Mouse (Mus musculus): Measurements from ENCODE around the gene Atg16l1. TPM values are rescaled to one million over a fixed set of nuclear protein-coding genes. Genes with fewer than 3 reads are reported as not detected.

Atg16l1 gene
- total and polyA plus RNA-seq, 2 experiments from 2014 or later: 49.1 to 98.7 TPM

GRCm38 (mm10) chr1:87811391-87811790 is 55.7 kb downstream of the Atg16l1 start:
- Histone ChIP-seq H3K9ac (no peak overlapping the region), H3K4me1 (ENCODE audit: insufficient read depth) (0 out of 2 replicates have a peak, but pooled peaks cover 7% of the 10 kb centered on the region), H3K27ac (ENCODE audit: low read depth, low read length) (no peak overlapping the region), H3K36me3 (ENCODE audit: insufficient read depth) (no peaks in the 10 kb centered on the region), H3K27me3 (ENCODE audit: insufficient read depth, low read length) (no peaks in the 10 kb centered on the region), H3K4me2 (ENCODE audit: low read depth) (no peak overlapping the region), H3K9me3 (ENCODE audit: low read length) (no peaks in the 10 kb centered on the region), H3K4me3 (ENCODE audit: low read depth, low read length) (no peak overlapping the region)
- DNase-seq: no peak
- no peak for ATAC-seq
- 81% methylated on average over 7 of the region's 7 CpGs for WGBS
- no peak for TF ChIP-seq CTCF (IDR thresholded peaks at IDR 0.05; ENCODE audit: low read depth)

GRCm38 (mm10) chr1:87812061-87812460 is 56.4 kb downstream of the Atg16l1 start:
- ATAC-seq (no peak), DNase-seq (no peak)
- Histone ChIP-seq H3K27ac (ENCODE audit: low read depth, low read length) (no peak overlapping the region), H3K4me1 (ENCODE audit: insufficient read depth) (0 out of 2 replicates have a peak, but pooled peaks cover 7% of the 10 kb centered on the region), H3K4me2 (ENCODE audit: low read depth) (no peak overlapping the region), H3K27me3 (ENCODE audit: insufficient read depth, low read length) (no peaks in the 10 kb centered on the region), H3K36me3 (ENCODE audit: insufficient read depth) (no peaks in the 10 kb centered on the region), H3K9ac (no peak overlapping the region), H3K9me3 (ENCODE audit: low read length) (no peaks in the 10 kb centered on the region), H3K4me3 (ENCODE audit: low read depth, low read length) (no peak overlapping the region)
- no peak for TF ChIP-seq CTCF (IDR thresholded peaks at IDR 0.05; ENCODE audit: low read depth)
- WGBS: 86% methylated on average over 10 of the region's 10 CpGs

- Histone ChIP-seq H3K4me2 (ENCODE audit: low read depth) (no peak overlapping the region), H3K4me1 (ENCODE audit: insufficient read depth) (0 out of 2 replicates have a peak, but pooled peaks cover 7% of the 10 kb centered on the region), H3K9me3 (ENCODE audit: low read length) (no peaks in the 10 kb centered on the region), H3K27me3 (ENCODE audit: insufficient read depth, low read length) (no peaks in the 10 kb centered on the region), H3K27ac (ENCODE audit: low read depth, low read length) (peak overlapping the region; percentile 46; the same call in 1 of the 2 replicates), H3K4me3 (ENCODE audit: low read depth, low read length) (no peak overlapping the region), H3K36me3 (ENCODE audit: insufficient read depth) (no peaks in the 10 kb centered on the region), H3K9ac (no peak overlapping the region)
- ATAC-seq (peak; percentile 54), DNase-seq (peak; percentile 49)
- TF ChIP-seq CTCF (IDR thresholded peaks at IDR 0.05; ENCODE audit: low read depth): no peak
- 51% methylated on average over 6 of the region's 6 CpGs for WGBS
These were observed 57.5 kb downstream of the Atg16l1 start for GRCm38 (mm10) chr1:87813155-87813554.

- ATAC-seq (peak; percentile 52; the same call in 1 of the 2 replicates), DNase-seq (peak; percentile 27)
- Histone ChIP-seq H3K27me3 (ENCODE audit: insufficient read depth, low read length) (no peaks in the 10 kb centered on the region), H3K9ac (no peak overlapping the region), H3K4me1 (ENCODE audit: insufficient read depth) (0 out of 2 replicates have a peak, but pooled peaks cover 7% of the 10 kb centered on the region), H3K4me2 (ENCODE audit: low read depth) (no peak overlapping the region), H3K36me3 (ENCODE audit: insufficient read depth) (no peaks in the 10 kb centered on the region), H3K27ac (ENCODE audit: low read depth, low read length) (peak overlapping the region; percentile 46; the same call in 1 of the 2 replicates), H3K4me3 (ENCODE audit: low read depth, low read length) (no peak overlapping the region), H3K9me3 (ENCODE audit: low read length) (no peaks in the 10 kb centered on the region)
- 66% methylated on average over 7 of the region's 7 CpGs for WGBS
- no peak for TF ChIP-seq CTCF (IDR thresholded peaks at IDR 0.05; ENCODE audit: low read depth)
These were observed 58.0 kb downstream of the Atg16l1 start for GRCm38 (mm10) chr1:87813681-87814080.

GRCm38 (mm10) chr1:87824420-87824995 is 68.8 kb downstream of the Atg16l1 start:
- WGBS: 91% methylated on average over 10 of the region's 10 CpGs
- H3K4me2 ChIP-seq (ENCODE audit: low read depth): no peak overlapping the region
- H3K36me3 ChIP-seq (ENCODE audit: insufficient read depth): no peaks in the 10 kb centered on the region
- H3K4me3 ChIP-seq (ENCODE audit: low read depth, low read length): no peak overlapping the region
- H3K27me3 ChIP-seq (ENCODE audit: insufficient read depth, low read length): no peaks in the 10 kb centered on the region
- DNase-seq: no peak
- H3K9me3 ChIP-seq (ENCODE audit: low read length): no peaks in the 10 kb centered on the region
- no peak overlapping the region for H3K27ac ChIP-seq (ENCODE audit: low read depth, low read length)
- no peak for TF ChIP-seq CTCF (IDR thresholded peaks at IDR 0.05; ENCODE audit: low read depth)
- no peak for ATAC-seq
- no peak overlapping the region for H3K9ac ChIP-seq
- H3K4me1 ChIP-seq (ENCODE audit: insufficient read depth): no peaks in the 10 kb centered on the region

- no peaks in the 10 kb centered on the region for H3K36me3 ChIP-seq (ENCODE audit: insufficient read depth)
- H3K27ac ChIP-seq (ENCODE audit: low read depth, low read length): no peak overlapping the region
- H3K9me3 ChIP-seq (ENCODE audit: low read length): no peaks in the 10 kb centered on the region
- no peak overlapping the region for H3K4me3 ChIP-seq (ENCODE audit: low read depth, low read length)
- H3K27me3 ChIP-seq (ENCODE audit: insufficient read depth, low read length): no peaks in the 10 kb centered on the region
- H3K9ac ChIP-seq: no peak overlapping the region
- no peak for TF ChIP-seq CTCF (IDR thresholded peaks at IDR 0.05; ENCODE audit: low read depth)
- no peak overlapping the region for H3K4me2 ChIP-seq (ENCODE audit: low read depth)
- 83% methylated on average over 5 of the region's 5 CpGs for WGBS
- DNase-seq (no peak), ATAC-seq (no peak)
- no peaks in the 10 kb centered on the region for H3K4me1 ChIP-seq (ENCODE audit: insufficient read depth)
These were observed 69.6 kb downstream of the Atg16l1 start for GRCm38 (mm10) chr1:87825281-87825680.

GRCm38 (mm10) chr1:87825991-87826390 is 70.3 kb downstream of the Atg16l1 start:
- H3K27me3 ChIP-seq (ENCODE audit: insufficient read depth, low read length): no peaks in the 10 kb centered on the region
- no peaks in the 10 kb centered on the region for H3K9me3 ChIP-seq (ENCODE audit: low read length)
- no peak overlapping the region for H3K27ac ChIP-seq (ENCODE audit: low read depth, low read length)
- TF ChIP-seq CTCF (IDR thresholded peaks at IDR 0.05; ENCODE audit: low read depth): no peak
- H3K4me2 ChIP-seq (ENCODE audit: low read depth): no peak overlapping the region
- H3K4me1 ChIP-seq (ENCODE audit: insufficient read depth): no peaks in the 10 kb centered on the region
- no peak for DNase-seq
- no peaks in the 10 kb centered on the region for H3K36me3 ChIP-seq (ENCODE audit: insufficient read depth)
- WGBS: 86% methylated on average over 6 of the region's 6 CpGs
- no peak for ATAC-seq
- no peak overlapping the region for H3K9ac ChIP-seq
- no peak overlapping the region for H3K4me3 ChIP-seq (ENCODE audit: low read depth, low read length)
